Mouse (Mus musculus): ENCODE data around the gene Ednrb. TPM values are rescaled to one million over a fixed set of nuclear protein-coding genes. Genes with fewer than 3 reads are reported as not detected.
"Not testable (repeated sequence)": the region's sequence is repeated elsewhere in the genome, so short reads cannot be mapped to it uniquely, and the experiment has no call there.

Ednrb gene
- polyA plus RNA-seq, 1 experiment from 2014 or later = 35.6 TPM

GRCm38 (mm10) chr14:103785096-103785965, 58.9 kb downstream of the Ednrb start:
- Histone ChIP-seq H3K9ac (no peak overlapping the region), H3K4me1 (no peaks in the 10 kb centered on the region), H3K27me3 (no peaks in the 10 kb centered on the region), H3K9me3 (no peaks in the 10 kb centered on the region), H3K4me2 (replicated peaks) (no peak overlapping the region), H3K4me3 (no peak overlapping the region), H3K36me3 (no peaks in the 10 kb centered on the region), H3K27ac (no peak overlapping the region)
- ATAC-seq (ENCODE audit: insufficient number of reproducible peaks, insufficient read depth, low FRiP score, low TSS enrichment) = no peak
- 65% methylated on average over 9 of the region's 9 CpGs for WGBS

- not testable (repeated sequence) for H3K36me3 ChIP-seq; H3K4me2 ChIP-seq (replicated peaks); H3K27ac ChIP-seq; H3K9ac ChIP-seq; H3K9me3 ChIP-seq; H3K4me3 ChIP-seq; H3K4me1 ChIP-seq; H3K27me3 ChIP-seq; ATAC-seq (ENCODE audit: insufficient number of reproducible peaks, insufficient read depth, low FRiP score, low TSS enrichment)
- WGBS = 88% methylated on average over 6 of the region's 6 CpGs
Measured at GRCm38 (mm10) chr14:103780336-103780735, 63.9 kb downstream of the Ednrb start.

- Histone ChIP-seq H3K9me3 (no peaks in the 10 kb centered on the region), H3K27ac (peak overlapping the region; percentile 50), H3K4me3 (no peak overlapping the region), H3K36me3 (no peaks in the 10 kb centered on the region), H3K4me1 (peaks cover 5% of the 10 kb centered on the region; the same call in 1 of the 2 replicates), H3K9ac (no peak overlapping the region), H3K4me2 (replicated peaks) (peak overlapping the region; percentile 50), H3K27me3 (no peaks in the 10 kb centered on the region; the same call in 1 of the 2 replicates)
- no peak for ATAC-seq (ENCODE audit: insufficient number of reproducible peaks, insufficient read depth, low FRiP score, low TSS enrichment)
- 75% methylated on average over 6 of the region's 6 CpGs for WGBS
Measured at GRCm38 (mm10) chr14:103779276-103779675, 64.9 kb downstream of the Ednrb start.

GRCm38 (mm10) chr14:103778533-103779151, 65.6 kb downstream of the Ednrb start:
- ATAC-seq (ENCODE audit: insufficient number of reproducible peaks, insufficient read depth, low FRiP score, low TSS enrichment) = no peak; the same call in 1 of the 2 replicates
- WGBS = 28% methylated on average over 13 of the region's 13 CpGs
- Histone ChIP-seq H3K4me2 (replicated peaks) (peak overlapping the region; percentile 50), H3K9me3 (no peaks in the 10 kb centered on the region), H3K27ac (peak overlapping the region; percentile 50), H3K4me3 (peak overlapping the region; percentile 22), H3K36me3 (no peaks in the 10 kb centered on the region), H3K9ac (no peak overlapping the region), H3K27me3 (no peaks in the 10 kb centered on the region; the same call in 1 of the 2 replicates), H3K4me1 (peaks cover 5% of the 10 kb centered on the region; the same call in 1 of the 2 replicates)

- H3K27ac ChIP-seq = peak overlapping the region; percentile 4; the same call in 1 of the 2 replicates
- peak overlapping the region; percentile 22 for H3K4me3 ChIP-seq
- 4% methylated on average over 12 of the region's 12 CpGs for WGBS
- H3K9me3 ChIP-seq = no peaks in the 10 kb centered on the region
- ATAC-seq (ENCODE audit: insufficient number of reproducible peaks, insufficient read depth, low FRiP score, low TSS enrichment) = peak; percentile 38; the same call in 1 of the 2 replicates
- peak overlapping the region; percentile 50 for H3K4me2 ChIP-seq (replicated peaks)
- H3K27me3 ChIP-seq = no peaks in the 10 kb centered on the region; the same call in 1 of the 2 replicates
- no peak overlapping the region for H3K9ac ChIP-seq
- H3K36me3 ChIP-seq = no peaks in the 10 kb centered on the region
- peaks cover 5% of the 10 kb centered on the region; the same call in 1 of the 2 replicates for H3K4me1 ChIP-seq
Measured at GRCm38 (mm10) chr14:103778009-103778431, 66.2 kb downstream of the Ednrb start.

GRCm38 (mm10) chr14:103777386-103777785, 66.8 kb downstream of the Ednrb start:
- Histone ChIP-seq H3K4me1 (peaks cover 5% of the 10 kb centered on the region; the same call in 1 of the 2 replicates), H3K9ac (no peak overlapping the region), H3K4me3 (no peak overlapping the region), H3K27me3 (no peaks in the 10 kb centered on the region; the same call in 1 of the 2 replicates), H3K27ac (no peak overlapping the region; the same call in 1 of the 2 replicates), H3K4me2 (replicated peaks) (no peak overlapping the region), H3K36me3 (no peaks in the 10 kb centered on the region), H3K9me3 (no peaks in the 10 kb centered on the region)
- WGBS = 39% methylated on average over 4 of the region's 4 CpGs
- no peak for ATAC-seq (ENCODE audit: insufficient number of reproducible peaks, insufficient read depth, low FRiP score, low TSS enrichment)

GRCm38 (mm10) chr14:103769319-103770245, 74.6 kb downstream of the Ednrb start:
- H3K27ac ChIP-seq = no peak overlapping the region

GRCm38 (mm10) chr14:103767488-103767887, 76.7 kb downstream of the Ednrb start:
- Histone ChIP-seq H3K36me3 (no peaks in the 10 kb centered on the region), H3K9ac (no peak overlapping the region), H3K27me3 (no peaks in the 10 kb centered on the region), H3K4me3 (no peak overlapping the region), H3K27ac (no peak overlapping the region), H3K4me2 (replicated peaks) (no peak overlapping the region), H3K9me3 (no peaks in the 10 kb centered on the region), H3K4me1 (peaks cover 4% of the 10 kb centered on the region; the same call in 1 of the 2 replicates)
- WGBS = 55% methylated on average over 6 of the region's 6 CpGs
- ATAC-seq (ENCODE audit: insufficient number of reproducible peaks, insufficient read depth, low FRiP score, low TSS enrichment) = no peak

More at GRCm38 (mm10) chr14:103769319-103770245, 74.6 kb downstream of the Ednrb start:
- WGBS = 25% methylated on average over 9 of the region's 9 CpGs
- Histone ChIP-seq H3K27me3 (no peaks in the 10 kb centered on the region), H3K4me1 (peaks cover 4% of the 10 kb centered on the region; the same call in 1 of the 2 replicates), H3K4me3 (no peak overlapping the region), H3K9ac (no peak overlapping the region), H3K9me3 (no peaks in the 10 kb centered on the region), H3K36me3 (no peaks in the 10 kb centered on the region), H3K4me2 (replicated peaks) (no peak overlapping the region)
- ATAC-seq (ENCODE audit: insufficient number of reproducible peaks, insufficient read depth, low FRiP score, low TSS enrichment) = no peak

Other genes starting within 250 kb of the Ednrb start
- 3.6 and 4.5 TPM in 2 replicates for gene Slain1, start 194.2 kb downstream of the Ednrb start, polyA plus RNA-seq (2016; fragmentation: Nextera tagmentation; extraction: Ambion mirVana)